Mouse (Mus musculus): ENCODE results near the gene Cptp. TPM values are rescaled to one million over a fixed set of nuclear protein-coding genes. Genes with fewer than 3 reads are reported as not detected.

The Cptp gene
- polyA plus RNA-seq, 1 experiment, result 69.1 TPM

DNA sequence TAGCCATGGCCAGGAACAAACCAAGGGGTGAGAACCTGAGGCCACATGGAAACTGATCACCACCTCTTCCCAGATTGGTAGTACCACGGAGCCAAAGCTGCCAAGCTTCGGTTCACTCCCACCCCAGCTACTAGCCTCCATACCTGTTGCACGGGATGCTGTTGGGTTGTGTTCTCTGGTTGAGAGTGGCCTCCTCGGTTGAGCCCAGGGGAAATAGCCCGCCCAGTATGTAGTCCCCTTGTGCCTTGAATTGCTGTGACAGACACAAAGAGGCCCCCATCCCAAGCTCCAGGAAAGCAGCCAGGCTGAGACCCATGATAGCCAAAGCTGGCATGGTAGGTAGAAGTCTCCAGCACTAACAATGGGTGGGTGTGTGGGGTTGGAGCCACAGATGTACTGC, 6.2 kb downstream of the Cptp start, which contains the start of gene Tas1r3:
Gene Tas1r3, minus strand, starts transcription at position 362 of the 400 bp plus-strand sequence.
- WGBS, result 74% methylated on average over 5 of the region's 5 CpGs

DNA sequence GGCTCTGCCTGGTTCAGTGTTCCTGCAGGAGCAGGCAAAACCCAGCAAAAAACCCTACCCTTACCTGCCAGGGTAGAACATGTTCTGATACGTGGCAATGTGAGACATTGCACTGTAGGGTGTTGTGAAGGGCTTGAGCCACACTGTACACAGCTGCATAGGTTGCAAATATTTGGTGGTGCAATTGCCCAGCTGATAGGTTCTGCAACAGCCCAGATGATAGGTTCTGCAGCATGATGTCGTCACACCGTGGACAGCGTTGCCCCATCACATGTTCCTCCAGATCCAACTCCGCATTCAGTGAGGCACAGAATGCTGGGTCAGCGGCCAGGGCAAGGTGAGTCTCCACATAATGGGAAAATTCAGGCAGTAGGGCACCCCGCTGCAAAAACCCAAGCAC, 7.5 kb downstream of the Cptp start:
- Histone ChIP-seq H3K27ac (ENCODE audit: insufficient read depth, low read depth, low read length) (no peak overlapping the region), H3K4me3 (ENCODE audit: low read depth, low read length) (no peak overlapping the region), H3K27me3 (ENCODE audit: control insufficient read depth, insufficient read depth, low read length) (no peaks in the 10 kb centered on the region), H3K36me3 (ENCODE audit: control insufficient read depth, insufficient read depth, low read length) (peaks cover 42% of the 10 kb centered on the region), H3K4me1 (ENCODE audit: control insufficient read depth, insufficient read depth, insufficient read length, low read length) (no peaks in the 10 kb centered on the region)
- TF ChIP-seq POLR2A (IDR thresholded peaks at IDR 0.05; ENCODE audit: low read depth, low read length) (no peak), CTCF (IDR thresholded peaks at IDR 0.05; ENCODE audit: extremely low read depth, insufficient read length, insufficient replicate concordance, low read depth, low read length) (no peak)
- 85% methylated on average over 7 of the region's 7 CpGs for WGBS

More for the DNA sequence above, 6.2 kb downstream of the Cptp start, which contains the start of gene Tas1r3:
- TF ChIP-seq POLR2A (IDR thresholded peaks at IDR 0.05; ENCODE audit: low read depth, low read length) (no peak), CTCF (IDR thresholded peaks at IDR 0.05; ENCODE audit: extremely low read depth, insufficient read length, insufficient replicate concordance, low read depth, low read length) (no peak)
- Histone ChIP-seq H3K4me3 (ENCODE audit: low read depth, low read length) (no peak within 1 kb of the TSS), H3K36me3 (ENCODE audit: control insufficient read depth, insufficient read depth, low read length) (peaks cover 35% of the 10 kb centered on the region), H3K27me3 (ENCODE audit: control insufficient read depth, insufficient read depth, low read length) (no peaks in the 10 kb centered on the region), H3K27ac (ENCODE audit: insufficient read depth, low read depth, low read length) (no peak within 1 kb of the TSS), H3K4me1 (ENCODE audit: control insufficient read depth, insufficient read depth, insufficient read length, low read length) (no peaks in the 10 kb centered on the region)

DNA sequence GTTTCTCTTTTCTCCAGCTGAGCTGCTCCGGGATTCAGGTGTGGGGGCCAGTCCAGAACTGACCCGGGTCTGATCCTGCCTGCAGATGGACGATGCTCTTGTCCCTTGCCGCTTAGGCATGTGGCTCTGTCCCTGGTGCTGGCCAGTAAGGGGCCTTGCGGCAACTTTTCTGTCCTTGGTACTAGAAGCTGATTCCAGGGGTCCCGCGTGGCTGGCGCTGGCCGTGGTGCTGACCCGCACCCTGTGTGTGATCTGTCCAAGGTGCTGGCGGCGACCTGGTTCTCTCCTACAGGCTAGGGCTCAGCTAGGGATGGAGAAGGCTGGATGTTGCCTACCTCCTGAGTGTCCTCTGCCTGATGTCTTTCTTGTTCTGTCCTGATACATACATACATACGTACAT, 9.9 kb downstream of the Cptp start:
- Histone ChIP-seq H3K4me1 (ENCODE audit: control insufficient read depth, insufficient read depth, insufficient read length, low read length) (no peaks in the 10 kb centered on the region), H3K36me3 (ENCODE audit: control insufficient read depth, insufficient read depth, low read length) (peaks cover 48% of the 10 kb centered on the region), H3K4me3 (ENCODE audit: low read depth, low read length) (no peak overlapping the region), H3K27ac (ENCODE audit: insufficient read depth, low read depth, low read length) (no peak overlapping the region), H3K27me3 (ENCODE audit: control insufficient read depth, insufficient read depth, low read length) (no peaks in the 10 kb centered on the region)
- TF ChIP-seq CTCF (IDR thresholded peaks at IDR 0.05; ENCODE audit: extremely low read depth, insufficient read length, insufficient replicate concordance, low read depth, low read length) (no peak), POLR2A (IDR thresholded peaks at IDR 0.05; ENCODE audit: low read depth, low read length) (no peak)
- 41% methylated on average over 13 of the region's 13 CpGs for WGBS

DNA sequence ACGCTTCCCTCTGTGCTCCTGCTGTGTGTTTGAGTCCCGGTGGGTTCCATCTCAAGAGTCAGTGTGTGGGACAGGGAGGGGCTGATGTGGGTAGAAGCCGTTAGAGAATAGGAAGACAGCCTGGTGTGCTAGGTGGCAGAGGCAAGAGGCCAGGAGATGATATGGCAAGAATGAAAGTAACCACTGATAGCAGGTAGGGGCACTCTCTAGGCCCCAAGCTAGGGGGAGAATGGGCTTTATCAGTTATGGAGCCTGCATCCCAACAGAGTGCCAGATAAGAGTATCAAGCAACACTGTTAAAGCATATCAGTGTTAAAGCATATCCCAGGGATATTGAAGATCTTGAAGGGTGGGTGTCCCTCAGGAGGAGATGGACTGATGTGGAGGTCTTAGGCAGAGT, 12.4 kb downstream of the Cptp start:
- TF ChIP-seq POLR2A (IDR thresholded peaks at IDR 0.05; ENCODE audit: low read depth, low read length) (no peak), CTCF (IDR thresholded peaks at IDR 0.05; ENCODE audit: extremely low read depth, insufficient read length, insufficient replicate concordance, low read depth, low read length) (no peak)

DNA sequence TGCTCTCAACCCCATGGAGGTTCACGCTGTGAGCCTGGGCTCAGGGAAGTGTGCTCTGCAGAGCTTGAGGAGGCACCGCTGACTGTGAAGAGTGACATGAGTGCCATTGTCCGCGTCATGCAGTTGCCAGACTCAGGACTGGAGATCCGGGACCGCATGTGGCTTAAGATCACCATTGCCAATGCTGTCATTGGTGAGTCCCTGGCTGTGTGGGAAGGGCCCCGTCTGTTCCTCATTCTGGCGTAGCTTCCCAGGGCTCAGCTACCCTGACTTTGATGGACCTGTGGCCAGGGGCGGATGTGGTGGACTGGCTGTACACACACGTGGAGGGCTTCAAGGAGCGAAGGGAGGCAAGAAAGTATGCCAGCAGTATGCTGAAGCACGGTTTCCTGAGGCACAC, 13.2 kb downstream of the Cptp start:
- H3K36me3 ChIP-seq (ENCODE audit: control insufficient read depth, insufficient read depth, low read length), result peaks cover 52% of the 10 kb centered on the region
- no peak overlapping the region for H3K27ac ChIP-seq (ENCODE audit: insufficient read depth, low read depth, low read length)
- peaks cover 10% of the 10 kb centered on the region; the same call in 1 of the 2 replicates for H3K4me1 ChIP-seq (ENCODE audit: control insufficient read depth, insufficient read depth, insufficient read length, low read length)
- no peak overlapping the region for H3K4me3 ChIP-seq (ENCODE audit: low read depth, low read length)
- no peaks in the 10 kb centered on the region for H3K27me3 ChIP-seq (ENCODE audit: control insufficient read depth, insufficient read depth, low read length)
- TF ChIP-seq POLR2A (IDR thresholded peaks at IDR 0.05; ENCODE audit: low read depth, low read length) (no peak), CTCF (IDR thresholded peaks at IDR 0.05; ENCODE audit: extremely low read depth, insufficient read length, insufficient replicate concordance, low read depth, low read length) (no peak)
- WGBS, result 92% methylated on average over 12 of the region's 12 CpGs

More for the DNA sequence above, 12.4 kb downstream of the Cptp start:
- 88% methylated on average over 3 of the region's 3 CpGs for WGBS
- Histone ChIP-seq H3K4me3 (ENCODE audit: low read depth, low read length) (no peak overlapping the region), H3K36me3 (ENCODE audit: control insufficient read depth, insufficient read depth, low read length) (peaks cover 52% of the 10 kb centered on the region), H3K27me3 (ENCODE audit: control insufficient read depth, insufficient read depth, low read length) (no peaks in the 10 kb centered on the region), H3K27ac (ENCODE audit: insufficient read depth, low read depth, low read length) (no peak overlapping the region), H3K4me1 (ENCODE audit: control insufficient read depth, insufficient read depth, insufficient read length, low read length) (peaks cover 3% of the 10 kb centered on the region; the same call in 1 of the 2 replicates)

DNA sequence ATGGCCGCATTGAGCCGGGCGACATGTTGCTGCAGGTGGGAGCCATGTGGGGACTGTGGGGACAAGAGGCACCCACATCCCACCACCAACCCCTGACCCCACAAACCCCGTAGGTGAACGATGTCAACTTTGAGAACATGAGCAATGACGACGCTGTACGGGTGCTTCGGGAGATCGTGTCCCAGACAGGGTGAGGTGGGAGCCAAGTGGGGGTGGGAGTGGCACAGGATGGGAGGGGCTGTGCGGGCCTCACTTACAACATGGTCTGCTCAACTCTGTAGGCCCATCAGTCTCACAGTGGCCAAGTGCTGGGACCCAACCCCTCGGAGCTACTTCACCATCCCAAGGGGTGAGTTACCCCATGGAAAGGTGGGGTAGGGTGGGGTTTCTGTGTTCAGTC, 14.2 kb downstream of the Cptp start:
- Histone ChIP-seq H3K27ac (ENCODE audit: insufficient read depth, low read depth, low read length) (no peak overlapping the region), H3K4me1 (ENCODE audit: control insufficient read depth, insufficient read depth, insufficient read length, low read length) (peaks cover 12% of the 10 kb centered on the region; the same call in 1 of the 2 replicates), H3K4me3 (ENCODE audit: low read depth, low read length) (no peak overlapping the region), H3K36me3 (ENCODE audit: control insufficient read depth, insufficient read depth, low read length) (peaks cover 48% of the 10 kb centered on the region), H3K27me3 (ENCODE audit: control insufficient read depth, insufficient read depth, low read length) (no peaks in the 10 kb centered on the region)
- WGBS, result 92% methylated on average over 12 of the region's 12 CpGs
- no peak for TF ChIP-seq POLR2A (IDR thresholded peaks at IDR 0.05; ENCODE audit: low read depth, low read length)
- no peak for TF ChIP-seq CTCF (IDR thresholded peaks at IDR 0.05; ENCODE audit: extremely low read depth, insufficient read length, insufficient replicate concordance, low read depth, low read length)

DNA sequence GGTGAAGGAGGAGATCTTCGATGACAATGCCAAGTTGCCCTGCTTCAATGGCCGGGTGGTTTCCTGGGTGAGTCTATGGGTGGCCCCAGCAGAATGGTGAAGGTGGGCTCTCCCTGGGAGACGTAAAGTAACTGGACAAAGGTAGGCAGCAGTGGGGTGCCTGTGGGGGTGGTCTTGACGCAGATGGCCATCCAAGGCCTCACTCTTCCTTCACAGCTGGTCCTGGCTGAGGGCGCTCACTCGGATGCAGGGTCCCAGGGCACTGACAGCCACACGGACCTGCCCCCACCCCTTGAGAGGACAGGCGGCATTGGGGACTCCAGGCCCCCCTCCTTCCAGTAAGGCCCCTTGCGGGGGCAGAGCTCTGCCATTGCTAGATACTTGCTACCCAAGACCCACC, 15.8 kb downstream of the Cptp start:
- no peaks in the 10 kb centered on the region for H3K27me3 ChIP-seq (ENCODE audit: control insufficient read depth, insufficient read depth, low read length)
- H3K36me3 ChIP-seq (ENCODE audit: control insufficient read depth, insufficient read depth, low read length), result peaks cover 40% of the 10 kb centered on the region
- TF ChIP-seq POLR2A (IDR thresholded peaks at IDR 0.05; ENCODE audit: low read depth, low read length) (no peak), CTCF (IDR thresholded peaks at IDR 0.05; ENCODE audit: extremely low read depth, insufficient read length, insufficient replicate concordance, low read depth, low read length) (no peak)
- H3K4me3 ChIP-seq (ENCODE audit: low read depth, low read length), result no peak overlapping the region
- peaks cover 26% of the 10 kb centered on the region for H3K4me1 ChIP-seq (ENCODE audit: control insufficient read depth, insufficient read depth, insufficient read length, low read length)
- no peak overlapping the region for H3K27ac ChIP-seq (ENCODE audit: insufficient read depth, low read depth, low read length)
- WGBS, result 90% methylated on average over 9 of the region's 9 CpGs

Data from small intestine, adult 2 months (tissue).